Mouse (Mus musculus): ENCODE measurements around the gene Gabbr2. TPM values are rescaled to one million over a fixed set of nuclear protein-coding genes. Genes with fewer than 3 reads are reported as not detected.

Gabbr2 gene
- total and polyA plus RNA-seq, 3 experiments, result not detected

- Histone ChIP-seq H3K27me3 (replicated peaks) (peaks cover 73% of the 10 kb centered on the region), H3K27ac (ENCODE audit: insufficient read depth, low read depth) (no peak overlapping the region), H3K4me1 (ENCODE audit: control insufficient read depth in 1 of 2, insufficient read depth in 2 of 2) (peaks cover 0 to 12% of the 10 kb centered on the region in 2 experiments; a peak in 2 of 4 replicates), H3K9me3 (replicated peaks; ENCODE audit: low read length) (no peaks in the 10 kb centered on the region), H3K9ac (ENCODE audit: insufficient read depth, low read depth) (no peak overlapping the region), H3K4me3 (replicated peaks in 1 of 3; ENCODE audit: low read depth in 2 of 3, low read length in 2 of 3, poor library complexity in 1 of 3) (no peak overlapping the region), H3K36me3 (replicated peaks in 1 of 2; ENCODE audit: control insufficient read depth in 1 of 2, insufficient read depth in 1 of 2, low read length in 1 of 2) (no peaks in the 10 kb centered on the region), H3K4me2 (ENCODE audit: insufficient read depth, low read depth, poor library complexity, severe bottlenecking) (no peak overlapping the region), H3K79me2 (replicated peaks; ENCODE audit: control insufficient read depth, extremely low read depth, insufficient read depth, poor library complexity, severe bottlenecking) (no peaks in the 10 kb centered on the region)
- DNase-seq (ENCODE audit: extremely low read depth), result no peak
- dilution Hi-C loops (cut with MboI; ENCODE audit: extremely low pct_ligation_motif_present, extremely low pct_unique_long_range_greater_than_20kb, low sequenced_read_pairs) (no loop called here), in situ Hi-C loops (cut with MboI; ENCODE audit: low pct_ligation_motif_present, low pct_unique_long_range_greater_than_20kb, low sequenced_read_pairs) (no loop called here)
- TF ChIP-seq ZMIZ1 (IDR thresholded peaks at IDR 0.05; ENCODE audit: low read depth, low read length) (no peak), EP300 (IDR thresholded peaks at IDR 0.05; ENCODE audit: low read length) (no peak)
Observed at GRCm38 (mm10) chr4:46959776-46960175, 31.9 kb downstream of the Gabbr2 start.

- Histone ChIP-seq H3K79me2 (replicated peaks; ENCODE audit: control insufficient read depth, extremely low read depth, insufficient read depth, poor library complexity, severe bottlenecking) (no peaks in the 10 kb centered on the region), H3K9ac (ENCODE audit: insufficient read depth, low read depth) (no peak overlapping the region), H3K9me3 (replicated peaks; ENCODE audit: low read length) (no peaks in the 10 kb centered on the region), H3K4me2 (ENCODE audit: insufficient read depth, low read depth, poor library complexity, severe bottlenecking) (no peak overlapping the region), H3K27ac (ENCODE audit: insufficient read depth, low read depth) (no peak overlapping the region), H3K27me3 (replicated peaks) (peaks cover 68% of the 10 kb centered on the region), H3K4me3 (replicated peaks in 1 of 3; ENCODE audit: low read depth in 2 of 3, low read length in 2 of 3, poor library complexity in 1 of 3) (no peak overlapping the region), H3K36me3 (replicated peaks in 1 of 2; ENCODE audit: control insufficient read depth in 1 of 2, insufficient read depth in 1 of 2, low read length in 1 of 2) (no peaks in the 10 kb centered on the region), H3K4me1 (ENCODE audit: control insufficient read depth in 1 of 2, insufficient read depth in 2 of 2) (peaks cover 0 to 12% of the 10 kb centered on the region in 2 experiments; a peak in 2 of 4 replicates)
- dilution Hi-C loops (cut with MboI; ENCODE audit: extremely low pct_ligation_motif_present, extremely low pct_unique_long_range_greater_than_20kb, low sequenced_read_pairs) (no loop called here), in situ Hi-C loops (cut with MboI; ENCODE audit: low pct_ligation_motif_present, low pct_unique_long_range_greater_than_20kb, low sequenced_read_pairs) (no loop called here)
- no peak for DNase-seq (ENCODE audit: extremely low read depth)
- no peak for TF ChIP-seq ELF1 (IDR thresholded peaks at IDR 0.05; ENCODE audit: low read depth, low read length)
- TF ChIP-seq TBP (conservative IDR thresholded peaks at IDR 0.05; ENCODE audit: low read depth, low read length), result no peak
- TF ChIP-seq NRF1 (IDR thresholded peaks at IDR 0.05; ENCODE audit: low read depth, low read length), result no peak
- TF ChIP-seq SIN3A (IDR thresholded peaks at IDR 0.05; ENCODE audit: low read length), result no peak
- no peak for TF ChIP-seq MAFK (IDR thresholded peaks at IDR 0.05; ENCODE audit: insufficient replicate concordance, low read length)
- TF ChIP-seq RCOR1 (conservative IDR thresholded peaks at IDR 0.05; ENCODE audit: low read depth, low read length), result no peak
- TF ChIP-seq MAZ (IDR thresholded peaks at IDR 0.05; ENCODE audit: low read depth, low read length), result no peak
- no peak for TF ChIP-seq ZC3H11A (IDR thresholded peaks at IDR 0.05; ENCODE audit: low read depth, low read length)
- no peak for TF ChIP-seq TCF12 (IDR thresholded peaks at IDR 0.05; ENCODE audit: low read depth, low read length)
- TF ChIP-seq BHLHE40 (IDR thresholded peaks at IDR 0.05; ENCODE audit: low read depth, low read length), result no peak
- no peak for TF ChIP-seq USF2 (conservative IDR thresholded peaks at IDR 0.05; ENCODE audit: low read depth, low read length)
Observed at GRCm38 (mm10) chr4:46957955-46958354, 33.7 kb downstream of the Gabbr2 start.

- H3K4me3 ChIP-seq (replicated peaks in 1 of 3; ENCODE audit: low read depth in 2 of 3, low read length in 2 of 3, poor library complexity in 1 of 3), result no peak overlapping the region
- in situ Hi-C loops (cut with MboI; ENCODE audit: low pct_ligation_motif_present, low pct_unique_long_range_greater_than_20kb, low sequenced_read_pairs), result no loop called here
- no peaks in the 10 kb centered on the region for H3K36me3 ChIP-seq (replicated peaks in 1 of 2; ENCODE audit: control insufficient read depth in 1 of 2, insufficient read depth in 1 of 2, low read length in 1 of 2)
- peaks cover 0 to 12% of the 10 kb centered on the region in 2 experiments; a peak in 2 of 4 replicates for H3K4me1 ChIP-seq (ENCODE audit: control insufficient read depth in 1 of 2, insufficient read depth in 2 of 2)
- no peak overlapping the region for H3K9ac ChIP-seq (ENCODE audit: insufficient read depth, low read depth)
- H3K9me3 ChIP-seq (replicated peaks; ENCODE audit: low read length), result no peaks in the 10 kb centered on the region
- no peak for TF ChIP-seq ELF1 (IDR thresholded peaks at IDR 0.05; ENCODE audit: low read depth, low read length)
- no peak for TF ChIP-seq MYC (IDR thresholded peaks at IDR 0.05; ENCODE audit: low read depth, low read length)
- TF ChIP-seq KAT2A (IDR thresholded peaks at IDR 0.05; ENCODE audit: insufficient replicate concordance, low read length), result no peak
- no peak for TF ChIP-seq HCFC1 (IDR thresholded peaks at IDR 0.05; ENCODE audit: low read depth, low read length)
- no peak for TF ChIP-seq SMC3 (IDR thresholded peaks at IDR 0.05; ENCODE audit: low read depth, low read length)
- no peak for TF ChIP-seq TCF12 (IDR thresholded peaks at IDR 0.05; ENCODE audit: low read depth, low read length)
- TF ChIP-seq CHD2 (IDR thresholded peaks at IDR 0.05; ENCODE audit: low read length), result no peak
- TF ChIP-seq ZNF384 (IDR thresholded peaks at IDR 0.05; ENCODE audit: low read depth, low read length), result no peak
- no peak for TF ChIP-seq BHLHE40 (IDR thresholded peaks at IDR 0.05; ENCODE audit: low read depth, low read length)
- TF ChIP-seq NELFE (IDR thresholded peaks at IDR 0.05; ENCODE audit: low read depth, low read length), result no peak
- no peak for TF ChIP-seq EP300 (IDR thresholded peaks at IDR 0.05; ENCODE audit: low read length)
- no peak for TF ChIP-seq ZMIZ1 (IDR thresholded peaks at IDR 0.05; ENCODE audit: low read depth, low read length)
- TF ChIP-seq RAD21 (IDR thresholded peaks at IDR 0.05; ENCODE audit: low read depth, low read length), result no peak
- no peak for TF ChIP-seq POLR2A (IDR thresholded peaks at IDR 0.05; ENCODE audit: low read depth, low read length)
- TF ChIP-seq JUN (IDR thresholded peaks at IDR 0.05; ENCODE audit: insufficient read depth, low read depth, low read length), result no peak
- no peak for TF ChIP-seq MXI1 (IDR thresholded peaks at IDR 0.05; ENCODE audit: low read depth, low read length)
- TF ChIP-seq RCOR1 (conservative IDR thresholded peaks at IDR 0.05; ENCODE audit: low read depth, low read length), result no peak
- no peak for TF ChIP-seq UBTF (IDR thresholded peaks at IDR 0.05; ENCODE audit: low read depth, low read length)
- no peak for TF ChIP-seq ETS1 (conservative IDR thresholded peaks at IDR 0.05; ENCODE audit: low read depth, low read length)
- no peak overlapping the region for H3K27ac ChIP-seq (ENCODE audit: insufficient read depth, low read depth)
- H3K79me2 ChIP-seq (replicated peaks; ENCODE audit: control insufficient read depth, extremely low read depth, insufficient read depth, poor library complexity, severe bottlenecking), result no peaks in the 10 kb centered on the region
- dilution Hi-C loops (cut with MboI; ENCODE audit: extremely low pct_ligation_motif_present, extremely low pct_unique_long_range_greater_than_20kb, low sequenced_read_pairs), result no loop called here
- DNase-seq (ENCODE audit: extremely low read depth), result no peak
- H3K27me3 ChIP-seq (replicated peaks), result peaks cover 70% of the 10 kb centered on the region
- no peak overlapping the region for H3K4me2 ChIP-seq (ENCODE audit: insufficient read depth, low read depth, poor library complexity, severe bottlenecking)
Observed at GRCm38 (mm10) chr4:46956966-46957365, 34.7 kb downstream of the Gabbr2 start.
